Mouse (Mus musculus): ENCODE data around the gene Ccdc27. TPM values are rescaled to one million over a fixed set of nuclear protein-coding genes. Genes with fewer than 3 reads are reported as not detected.
A peak's percentile ranks its signal among the peaks of the same experiment; 100 is the strongest.

The Ccdc27 gene
- polyA plus RNA-seq, 1 experiment from 2014 or later, result 0.08 TPM

- ATAC-seq (ENCODE audit: insufficient read depth) (peak; percentile 69), DNase-seq (peak; percentile 87)
- Histone ChIP-seq H3K4me3 (ENCODE audit: low read depth, low read length) (peak within 1 kb of the TSS; percentile 42), H3K9ac (peak within 1 kb of the TSS; percentile 61), H3K27me3 (ENCODE audit: insufficient read depth, low read length) (peaks cover 3% of the 10 kb centered on the region; the same call in 1 of the 2 replicates), H3K4me2 (peak within 1 kb of the TSS; percentile 74), H3K9me3 (ENCODE audit: low read depth, low read length) (no peaks in the 10 kb centered on the region), H3K4me1 (ENCODE audit: insufficient read depth) (peaks cover 10% of the 10 kb centered on the region), H3K36me3 (ENCODE audit: insufficient read depth) (peaks cover 17% of the 10 kb centered on the region), H3K27ac (ENCODE audit: low read depth) (peak within 1 kb of the TSS; percentile 60)
- 1% methylated on average over 33 of the region's 33 CpGs for WGBS
- TF ChIP-seq CTCF (IDR thresholded peaks at IDR 0.05; ENCODE audit: low read depth), result peak; percentile 71
These were observed 16.6 kb downstream of the Ccdc27 start, which contains the start of gene Smim1 for GRCm38 (mm10) chr4:154025641-154026440. Gene Smim1 (minus strand): TSS chr4:154026230.

- H3K27me3 ChIP-seq (ENCODE audit: insufficient read depth, low read length), result peaks cover 3% of the 10 kb centered on the region; the same call in 1 of the 2 replicates
- DNase-seq (peak; percentile 55), ATAC-seq (ENCODE audit: insufficient read depth) (no peak)
- no peak for TF ChIP-seq CTCF (IDR thresholded peaks at IDR 0.05; ENCODE audit: low read depth)
- H3K9me3 ChIP-seq (ENCODE audit: low read depth, low read length), result no peaks in the 10 kb centered on the region
- peak overlapping the region; percentile 60 for H3K27ac ChIP-seq (ENCODE audit: low read depth)
- H3K9ac ChIP-seq, result peak overlapping the region; percentile 61
- peaks cover 10% of the 10 kb centered on the region for H3K4me1 ChIP-seq (ENCODE audit: insufficient read depth)
- H3K4me3 ChIP-seq (ENCODE audit: low read depth, low read length), result peak overlapping the region; percentile 42
- 18% methylated on average over 17 of the region's 17 CpGs for WGBS
- peaks cover 27% of the 10 kb centered on the region for H3K36me3 ChIP-seq (ENCODE audit: insufficient read depth)
- peak overlapping the region; percentile 74 for H3K4me2 ChIP-seq
These were observed 17.6 kb downstream of the Ccdc27 start for GRCm38 (mm10) chr4:154024729-154025521.

GRCm38 (mm10) chr4:154023754-154024601 is 18.5 kb downstream of the Ccdc27 start:
- Histone ChIP-seq H3K4me3 (ENCODE audit: low read depth, low read length) (peak overlapping the region; percentile 42), H3K27ac (ENCODE audit: low read depth) (peak overlapping the region; percentile 32; the same call in 1 of the 2 replicates), H3K27me3 (ENCODE audit: insufficient read depth, low read length) (peaks cover 3% of the 10 kb centered on the region; the same call in 1 of the 2 replicates), H3K36me3 (ENCODE audit: insufficient read depth) (peaks cover 36% of the 10 kb centered on the region), H3K9ac (peak overlapping the region; percentile 16; the same call in 1 of the 2 replicates), H3K9me3 (ENCODE audit: low read depth, low read length) (no peaks in the 10 kb centered on the region), H3K4me2 (peak overlapping the region; percentile 74), H3K4me1 (ENCODE audit: insufficient read depth) (peaks cover 10% of the 10 kb centered on the region)
- WGBS, result 9% methylated on average over 8 of the region's 8 CpGs
- peak; percentile 33 for ATAC-seq (ENCODE audit: insufficient read depth)
- DNase-seq, result no peak
- no peak for TF ChIP-seq CTCF (IDR thresholded peaks at IDR 0.05; ENCODE audit: low read depth)

- H3K27me3 ChIP-seq (ENCODE audit: insufficient read depth, low read length), result peaks cover 3% of the 10 kb centered on the region; the same call in 1 of the 2 replicates
- no peak for ATAC-seq (ENCODE audit: insufficient read depth)
- no peaks in the 10 kb centered on the region for H3K9me3 ChIP-seq (ENCODE audit: low read depth, low read length)
- no peak for DNase-seq
- peaks cover 10% of the 10 kb centered on the region for H3K4me1 ChIP-seq (ENCODE audit: insufficient read depth)
- 23% methylated on average over 4 of the region's 4 CpGs for WGBS
- H3K9ac ChIP-seq, result no peak overlapping the region
- peaks cover 47% of the 10 kb centered on the region for H3K36me3 ChIP-seq (ENCODE audit: insufficient read depth)
- no peak overlapping the region for H3K4me3 ChIP-seq (ENCODE audit: low read depth, low read length)
- H3K4me2 ChIP-seq, result peak overlapping the region; percentile 11; the same call in 1 of the 2 replicates
- no peak overlapping the region for H3K27ac ChIP-seq (ENCODE audit: low read depth)
- TF ChIP-seq CTCF (IDR thresholded peaks at IDR 0.05; ENCODE audit: low read depth), result no peak
These were observed 19.6 kb downstream of the Ccdc27 start for GRCm38 (mm10) chr4:154022844-154023243.

GRCm38 (mm10) chr4:154022407-154022806 is 20.1 kb downstream of the Ccdc27 start:
- DNase-seq (no peak), ATAC-seq (ENCODE audit: insufficient read depth) (no peak)
- no peak for TF ChIP-seq CTCF (IDR thresholded peaks at IDR 0.05; ENCODE audit: low read depth)
- Histone ChIP-seq H3K4me1 (ENCODE audit: insufficient read depth) (peaks cover 10% of the 10 kb centered on the region), H3K27me3 (ENCODE audit: insufficient read depth, low read length) (peaks cover 3% of the 10 kb centered on the region; the same call in 1 of the 2 replicates), H3K4me2 (no peak overlapping the region), H3K9me3 (ENCODE audit: low read depth, low read length) (no peaks in the 10 kb centered on the region), H3K4me3 (ENCODE audit: low read depth, low read length) (no peak overlapping the region), H3K9ac (no peak overlapping the region), H3K36me3 (ENCODE audit: insufficient read depth) (peaks cover 51% of the 10 kb centered on the region), H3K27ac (ENCODE audit: low read depth) (no peak overlapping the region)
- 80% methylated on average over 4 of the region's 4 CpGs for WGBS

- H3K4me1 ChIP-seq (ENCODE audit: insufficient read depth), result peaks cover 10% of the 10 kb centered on the region
- no peaks in the 10 kb centered on the region for H3K9me3 ChIP-seq (ENCODE audit: low read depth, low read length)
- 80% methylated on average over 9 of the region's 9 CpGs for WGBS
- ATAC-seq (ENCODE audit: insufficient read depth) (no peak), DNase-seq (no peak)
- no peak overlapping the region for H3K9ac ChIP-seq
- no peak overlapping the region for H3K4me2 ChIP-seq
- H3K36me3 ChIP-seq (ENCODE audit: insufficient read depth), result peaks cover 60% of the 10 kb centered on the region
- H3K4me3 ChIP-seq (ENCODE audit: low read depth, low read length), result no peak overlapping the region
- TF ChIP-seq CTCF (IDR thresholded peaks at IDR 0.05; ENCODE audit: low read depth), result no peak
- H3K27ac ChIP-seq (ENCODE audit: low read depth), result no peak overlapping the region
- peaks cover 2% of the 10 kb centered on the region; the same call in 1 of the 2 replicates for H3K27me3 ChIP-seq (ENCODE audit: insufficient read depth, low read length)
These were observed 21.0 kb downstream of the Ccdc27 start for GRCm38 (mm10) chr4:154021432-154021831.

All from lung, embryonic 14.5 days (tissue).